Mouse (Mus musculus) hindbrain, postnatal 0 days (tissue): ENCODE data around the gene Acox1. TPM values are rescaled to one million over a fixed set of nuclear protein-coding genes. Genes with fewer than 3 reads are reported as not detected.

Source experiments
- ATAC-seq: fragments of 200-750 bp; cut with Nextera tagmentation; 2 replicates; pipeline ENCODE4 v1.8.0; 2017; ENCODE audit warnings: mild to moderate bottlenecking, moderate TSS enrichment, moderate library complexity
- DNase-seq: peaks from one replicate; pipeline ENCODE4 v3.0.0-alpha.2; 2015; ENCODE audit warnings: low spot score
- H3K27ac ChIP-seq: fragments of 300-500 bp; sonication (generic); 2 replicates; pipeline ENCODE4 v1.5.1; 2014; ENCODE audit warnings: mild to moderate bottlenecking
- H3K27me3 ChIP-seq: fragments of 300-500 bp; sonication (generic); 2 replicates; pipeline ENCODE4 v1.6.1; 2014; ENCODE audit warnings: low read length, mixed read lengths; ENCODE audit not compliant: insufficient read depth
- H3K36me3 ChIP-seq: fragments of 300-500 bp; sonication (generic); 2 replicates; pipeline ENCODE4 v1.6.1; 2014; ENCODE audit warnings: low read length, mixed read lengths; ENCODE audit not compliant: insufficient read depth
- H3K4me1 ChIP-seq: fragments of 300-500 bp; sonication (generic); 2 replicates; pipeline ENCODE4 v1.6.1; 2014; ENCODE audit warnings: antibody characterized with exemption, low read length, mixed read lengths; ENCODE audit not compliant: insufficient read depth
- H3K4me2 ChIP-seq: fragments of 300-500 bp; sonication (generic); 2 replicates; pipeline ENCODE4 v1.6.1; 2014; ENCODE audit warnings: low read depth, mild to moderate bottlenecking, low read length, moderate library complexity, mixed read lengths
- H3K4me3 ChIP-seq: fragments of 300-500 bp; sonication (generic); 2 replicates; pipeline ENCODE4 v1.5.1; 2014; ENCODE audit warnings: low read length
- H3K9ac ChIP-seq: fragments of 300-500 bp; sonication (generic); replicated peaks from 2 replicates; pipeline ENCODE4 v1.6.1; 2014; ENCODE audit warnings: mild to moderate bottlenecking, low read length, moderate library complexity, mixed read lengths
- H3K9me3 ChIP-seq: fragments of 300-500 bp; sonication (generic); 2 replicates; pipeline ENCODE4 v1.6.1; 2016; ENCODE audit warnings: low read length, mixed read lengths
- CTCF ChIP-seq: IDR thresholded peaks from 2 replicates; pipeline ENCODE4 v1.5.1; 2016; ENCODE audit warnings: antibody characterized with exemption, control low read depth, low read depth
- WGBS: fragments of 180-500 bp; shearing (Covaris S2); extraction: QIAGEN DNeasy Blood & Tissue Kit; methylation state at CpG from one replicate; pipeline ENCODE4 v1.1.7; 2014; 5-methylcytosine and 5-hydroxymethylcytosine counted together
- polyA plus RNA-seq: library from polyadenylated mRNA; unstranded; fragments of >200 nt; fragmentation: Nextera tagmentation; extraction: Ambion mirVana; gene quantifications from 2 replicates; pipeline ENCODE4 v1.2.1, GENCODE M21; 2015
- total RNA-seq: library from RNA; depleted of rRNA; stranded (reverse); fragments of >200 nt; gene quantifications from 2 replicates; pipeline ENCODE4 v1.2.3, GENCODE M21; 2014

Acox1 gene
- total and polyA plus RNA-seq, 2 experiments from 2014 or later: 65.0 to 112 TPM

GRCm38 (mm10) chr11:116133497-116133896 is 65.3 kb downstream of the Acox1 start:
- H3K9me3 ChIP-seq: no peaks in the 10 kb centered on the region
- H3K4me3 ChIP-seq: no peak overlapping the region
- ATAC-seq (no peak), DNase-seq (no peak)
- H3K4me2 ChIP-seq: no peak overlapping the region
- peaks cover 13% of the 10 kb centered on the region for H3K4me1 ChIP-seq
- H3K27me3 ChIP-seq: no peaks in the 10 kb centered on the region
- TF ChIP-seq CTCF: no peak
- H3K9ac ChIP-seq: no peak overlapping the region
- H3K36me3 ChIP-seq: peaks cover 3% of the 10 kb centered on the region; the same call in 1 of the 2 replicates
- 80% methylated on average over 5 of the region's 5 CpGs for WGBS
- no peak overlapping the region for H3K27ac ChIP-seq

- H3K27ac ChIP-seq: no peak overlapping the region
- 82% methylated on average over 16 of the region's 16 CpGs for WGBS
Measured at GRCm38 (mm10) chr11:116132366-116133333, 66.2 kb downstream of the Acox1 start.

GRCm38 (mm10) chr11:116131349-116132170 is 67.3 kb downstream of the Acox1 start:
- Histone ChIP-seq H3K27ac (peak overlapping the region; percentile 91), H3K4me3 (peak overlapping the region; percentile 47), H3K9ac (peak overlapping the region; percentile 68; the same call in 1 of the 2 replicates), H3K4me1 (peaks cover 20% of the 10 kb centered on the region), H3K9me3 (no peaks in the 10 kb centered on the region), H3K4me2 (peak overlapping the region; percentile 65), H3K27me3 (no peaks in the 10 kb centered on the region), H3K36me3 (peaks cover 3% of the 10 kb centered on the region; the same call in 1 of the 2 replicates)
- ATAC-seq (no peak), DNase-seq (no peak)
- WGBS: 76% methylated on average over 15 of the region's 15 CpGs
- TF ChIP-seq CTCF: no peak

More at GRCm38 (mm10) chr11:116132366-116133333, 66.2 kb downstream of the Acox1 start:
- ATAC-seq (no peak), DNase-seq (peak; percentile 35)
- no peak overlapping the region for H3K9ac ChIP-seq
- no peak overlapping the region for H3K4me2 ChIP-seq
- H3K9me3 ChIP-seq: no peaks in the 10 kb centered on the region
- no peak overlapping the region for H3K4me3 ChIP-seq
- no peaks in the 10 kb centered on the region for H3K27me3 ChIP-seq
- peaks cover 16% of the 10 kb centered on the region for H3K4me1 ChIP-seq
- peaks cover 3% of the 10 kb centered on the region; the same call in 1 of the 2 replicates for H3K36me3 ChIP-seq
- TF ChIP-seq CTCF: peak; percentile 55

GRCm38 (mm10) chr11:116130488-116131205 is 68.2 kb downstream of the Acox1 start, which contains the start of gene Trim65:
Gene Trim65, minus strand, starts transcription at chr11:116131128.
- Histone ChIP-seq H3K36me3 (peaks cover 11% of the 10 kb centered on the region), H3K9ac (peak within 1 kb of the TSS; percentile 68), H3K4me1 (peaks cover 20% of the 10 kb centered on the region), H3K27ac (peak within 1 kb of the TSS; percentile 91), H3K27me3 (no peaks in the 10 kb centered on the region), H3K4me3 (peak within 1 kb of the TSS; percentile 47), H3K4me2 (peak within 1 kb of the TSS; percentile 65), H3K9me3 (no peaks in the 10 kb centered on the region)
- peak; percentile 75 for TF ChIP-seq CTCF
- DNase-seq (peak; percentile 96), ATAC-seq (peak; percentile 89)
- WGBS: under 1% methylated on average over 69 of the region's 69 CpGs

GRCm38 (mm10) chr11:116129993-116130487 is 68.8 kb downstream of the Acox1 start:
- Histone ChIP-seq H3K9ac (peak overlapping the region; percentile 68), H3K4me2 (peak overlapping the region; percentile 65), H3K4me1 (peaks cover 20% of the 10 kb centered on the region), H3K27me3 (no peaks in the 10 kb centered on the region), H3K36me3 (peaks cover 14% of the 10 kb centered on the region), H3K27ac (peak overlapping the region; percentile 91), H3K4me3 (peak overlapping the region; percentile 47), H3K9me3 (no peaks in the 10 kb centered on the region)
- DNase-seq (peak; percentile 34), ATAC-seq (peak; percentile 24)
- no peak for TF ChIP-seq CTCF
- WGBS: 26% methylated on average over 8 of the region's 8 CpGs
